Mouse (Mus musculus) MEL (cell line): Measurements from ENCODE around the gene Acoxl. TPM values are rescaled to one million over a fixed set of nuclear protein-coding genes. Genes with fewer than 3 reads are reported as not detected.

Source experiments
- DNase-seq: peaks from one replicate; pipeline ENCODE4 v3.0.0; 2011; ENCODE audit warnings: low read depth, low spot score
- H3K27ac ChIP-seq: 2 replicates; pipeline ENCODE4 v1.5.1; 2012; ENCODE audit warnings: low read depth, mild to moderate bottlenecking, control low read depth, low read length, moderate library complexity; ENCODE audit not compliant: control insufficient read depth
- H3K27me3 ChIP-seq, 2 experiments: fragments of 150-350 bp in 1 of 2; sonication (generic) in 1 of 2; 2 replicates each; pipeline ENCODE4 v1.6.1; 2012; ENCODE audit warnings: low read length in 2 of 2, mild to moderate bottlenecking in 2 of 2, improper control_type of control experiment in 1 of 2, moderate library complexity in 1 of 2; ENCODE audit not compliant: insufficient read depth in 2 of 2, control insufficient read depth in 1 of 2
- H3K36me3 ChIP-seq, 2 experiments: 2 replicates each; pipeline ENCODE4 v1.6.1; 2012 to 2014; ENCODE audit warnings: low read length in 2 of 2, improper control_type of control experiment in 1 of 2, inconsistent platforms in 1 of 2, mild to moderate bottlenecking in 1 of 2; ENCODE audit not compliant: insufficient read depth in 2 of 2, control insufficient read depth in 1 of 2
- H3K4me1 ChIP-seq, 2 experiments: fragments of 150-350 bp in 1 of 2; sonication (generic) in 1 of 2; 2 replicates each; pipeline ENCODE4 v1.6.1; 2012; ENCODE audit warnings: low read length in 2 of 2, improper control_type of control experiment in 1 of 2, mild to moderate bottlenecking in 1 of 2; ENCODE audit not compliant: insufficient read depth in 2 of 2, control insufficient read depth in 1 of 2
- H3K4me3 ChIP-seq, 2 experiments: fragments of 150-350 bp in 1 of 2; sonication (generic) in 1 of 2; 2 replicates each; pipeline ENCODE4 v1.5.1; 2012; ENCODE audit warnings: low read depth in 2 of 2, low read length in 2 of 2, mild to moderate bottlenecking in 2 of 2, moderate library complexity in 2 of 2, control low read depth in 1 of 2, improper control_type of control experiment in 1 of 2; ENCODE audit not compliant: control insufficient read depth in 1 of 2, insufficient read depth in 1 of 2
- H3K79me2 ChIP-seq: 2 replicates; pipeline ENCODE4 v1.6.1; 2012; ENCODE audit warnings: mild to moderate bottlenecking, low read length, moderate library complexity; ENCODE audit not compliant: control insufficient read depth, poor library complexity, insufficient read depth
- H3K9ac ChIP-seq: 2 replicates; pipeline ENCODE4 v1.6.1; 2012; ENCODE audit warnings: low read depth, mild to moderate bottlenecking, control low read depth, low read length, moderate library complexity; ENCODE audit not compliant: control insufficient read depth, poor library complexity, severe bottlenecking
- H3K9me3 ChIP-seq: fragments of 150-350 bp; sonication (generic); replicated peaks from 2 replicates; pipeline ENCODE4 v1.6.1; 2012; ENCODE audit warnings: mild to moderate bottlenecking, low read length, improper control_type of control experiment, moderate library complexity; ENCODE audit not compliant: insufficient read depth
- BHLHE40 ChIP-seq: IDR thresholded peaks from 2 replicates; pipeline ENCODE4 v1.6.1; 2012; ENCODE audit warnings: low read depth, mild to moderate bottlenecking, inconsistent platforms, low read length, improper control_type of control experiment, borderline replicate concordance
- CHD1 ChIP-seq: IDR thresholded peaks from 2 replicates; pipeline ENCODE4 v1.6.1; 2012; ENCODE audit warnings: low read depth, mild to moderate bottlenecking, inconsistent platforms, low read length, improper control_type of control experiment
- CHD2 ChIP-seq: IDR thresholded peaks from 2 replicates; pipeline ENCODE4 v1.6.1; 2011; ENCODE audit warnings: low read length, improper control_type of control experiment
- CTCF ChIP-seq, 3 experiments: IDR thresholded peaks in 2 of 3; conservative IDR thresholded peaks in 1 of 3; 2 replicates each; pipeline ENCODE4 v1.5.1; 2011 to 2012; ENCODE audit warnings: low read length in 3 of 3, low read depth in 2 of 3, mild to moderate bottlenecking in 2 of 3, improper control_type of control experiment in 1 of 3, inconsistent platforms in 1 of 3, mixed read lengths in 1 of 3, moderate library complexity in 1 of 3; ENCODE audit not compliant: control insufficient read depth in 1 of 3, insufficient read depth in 1 of 3, poor library complexity in 1 of 3, severe bottlenecking in 1 of 3
- E2F4 ChIP-seq: IDR thresholded peaks from 2 replicates; pipeline ENCODE4 v1.6.1; 2011; ENCODE audit warnings: low read depth, low read length, improper control_type of control experiment, borderline replicate concordance
- ELF1 ChIP-seq: IDR thresholded peaks from 2 replicates; pipeline ENCODE4 v1.6.1; 2014; ENCODE audit warnings: low read depth, mild to moderate bottlenecking, inconsistent platforms, low read length, improper control_type of control experiment, moderate library complexity
- EP300 ChIP-seq, 2 experiments: IDR thresholded peaks; 2 replicates each; pipeline ENCODE4 v1.6.1; 2011; ENCODE audit warnings: improper control_type of control experiment in 2 of 2, low read length in 2 of 2, low read depth in 1 of 2, mild to moderate bottlenecking in 1 of 2
- ETS1 ChIP-seq: IDR thresholded peaks from 2 replicates; pipeline ENCODE4 v1.6.1; 2012; ENCODE audit warnings: low read depth, mild to moderate bottlenecking, inconsistent platforms, low read length, improper control_type of control experiment, moderate library complexity
- GABPA ChIP-seq: IDR thresholded peaks from 2 replicates; pipeline ENCODE4 v1.6.1; 2012; ENCODE audit warnings: low read depth, mild to moderate bottlenecking, inconsistent platforms, low read length, improper control_type of control experiment, moderate library complexity
- GATA1 ChIP-seq: IDR thresholded peaks from 2 replicates; pipeline ENCODE4 v1.6.1; 2011; ENCODE audit warnings: low read depth, low read length, improper control_type of control experiment
- HCFC1 ChIP-seq: IDR thresholded peaks from 2 replicates; pipeline ENCODE4 v1.6.1; 2012; ENCODE audit warnings: low read depth, mild to moderate bottlenecking, inconsistent platforms, low read length, improper control_type of control experiment, moderate library complexity
- KAT2A ChIP-seq: conservative IDR thresholded peaks from 2 replicates; pipeline ENCODE4 v1.6.1; 2012; ENCODE audit warnings: low read depth, low read length, improper control_type of control experiment, inconsistent platforms
- MAFK ChIP-seq: IDR thresholded peaks from 2 replicates; pipeline ENCODE4 v1.6.1; 2011; ENCODE audit warnings: low read depth, mild to moderate bottlenecking, low read length, improper control_type of control experiment, borderline replicate concordance
- MAX ChIP-seq: IDR thresholded peaks from 2 replicates; pipeline ENCODE4 v1.6.1; 2011; ENCODE audit warnings: low read length, improper control_type of control experiment
- MAZ ChIP-seq: IDR thresholded peaks from 2 replicates; pipeline ENCODE4 v1.6.1; 2012; ENCODE audit warnings: low read depth, mild to moderate bottlenecking, inconsistent platforms, low read length, improper control_type of control experiment
- MXI1 ChIP-seq: IDR thresholded peaks from 2 replicates; pipeline ENCODE4 v1.6.1; 2011; ENCODE audit warnings: mild to moderate bottlenecking, low read depth, low read length, improper control_type of control experiment
- MYB ChIP-seq: IDR thresholded peaks from 2 replicates; pipeline ENCODE4 v1.6.1; 2011; ENCODE audit warnings: mild to moderate bottlenecking, low read depth, low read length, improper control_type of control experiment
- MYC ChIP-seq: IDR thresholded peaks from 2 replicates; pipeline ENCODE4 v1.6.1; 2011; ENCODE audit warnings: low read depth, mild to moderate bottlenecking, low read length, improper control_type of control experiment, moderate library complexity
- NELFE ChIP-seq: IDR thresholded peaks from 2 replicates; pipeline ENCODE4 v1.6.1; 2011; ENCODE audit warnings: low read depth, low read length, improper control_type of control experiment
- NRF1 ChIP-seq: IDR thresholded peaks from 2 replicates; pipeline ENCODE4 v1.6.1; 2014; ENCODE audit warnings: low read depth, mild to moderate bottlenecking, inconsistent platforms, low read length, improper control_type of control experiment, moderate library complexity; ENCODE audit not compliant: poor library complexity, insufficient read depth, severe bottlenecking
- POLR2A ChIP-seq, 2 experiments: IDR thresholded peaks; 2 replicates each; pipeline ENCODE4 v1.6.1; 2011 to 2012; ENCODE audit warnings: low read length in 2 of 2, mild to moderate bottlenecking in 2 of 2, control low read depth in 1 of 2, improper control_type of control experiment in 1 of 2, low read depth in 1 of 2, moderate library complexity in 1 of 2; ENCODE audit not compliant: control insufficient read depth in 1 of 2, insufficient read depth in 1 of 2, poor library complexity in 1 of 2
- POLR2AphosphoS2 ChIP-seq: IDR thresholded peaks from 2 replicates; pipeline ENCODE4 v1.6.1; 2011; ENCODE audit warnings: low read length, improper control_type of control experiment
- POLR2AphosphoS5 ChIP-seq: IDR thresholded peaks from 2 replicates; pipeline ENCODE4 v1.6.1; 2012; ENCODE audit warnings: low read depth, borderline replicate concordance, mild to moderate bottlenecking, inconsistent platforms, low read length, moderate library complexity, mixed read lengths
- RAD21 ChIP-seq: IDR thresholded peaks from 2 replicates; pipeline ENCODE4 v1.6.1; 2011; ENCODE audit warnings: mild to moderate bottlenecking, low read depth, low read length, improper control_type of control experiment
- RCOR1 ChIP-seq: IDR thresholded peaks from 2 replicates; pipeline ENCODE4 v1.6.1; 2012; ENCODE audit warnings: low read depth, mild to moderate bottlenecking, inconsistent platforms, low read length, improper control_type of control experiment
- SIN3A ChIP-seq: IDR thresholded peaks from 2 replicates; pipeline ENCODE4 v1.6.1; 2012; ENCODE audit warnings: low read length, improper control_type of control experiment, inconsistent platforms
- SMC3 ChIP-seq: IDR thresholded peaks from 2 replicates; pipeline ENCODE4 v1.6.1; 2011; ENCODE audit warnings: low read depth, low read length, improper control_type of control experiment
- TAL1 ChIP-seq: IDR thresholded peaks from 2 replicates; pipeline ENCODE4 v1.6.1; 2012; ENCODE audit warnings: mild to moderate bottlenecking, inconsistent platforms, low read length, moderate library complexity, mixed read lengths
- TBP ChIP-seq: IDR thresholded peaks from 2 replicates; pipeline ENCODE4 v1.8.0; 2011; ENCODE audit warnings: low read depth, low read length, improper control_type of control experiment
- UBTF ChIP-seq: IDR thresholded peaks from 2 replicates; pipeline ENCODE4 v1.6.1; 2012; ENCODE audit warnings: low read depth, mild to moderate bottlenecking, inconsistent platforms, low read length, improper control_type of control experiment, moderate library complexity, borderline replicate concordance; ENCODE audit not compliant: insufficient read depth
- USF1 ChIP-seq: IDR thresholded peaks from 2 replicates; pipeline ENCODE4 v1.6.1; 2014; ENCODE audit warnings: low read depth, mild to moderate bottlenecking, inconsistent platforms, low read length, improper control_type of control experiment, moderate library complexity
- USF2 ChIP-seq, 2 experiments: IDR thresholded peaks; 2 replicates each; pipeline ENCODE4 v1.6.1; 2011 to 2012; ENCODE audit warnings: improper control_type of control experiment in 2 of 2, low read length in 2 of 2, borderline replicate concordance in 1 of 2, inconsistent platforms in 1 of 2, low read depth in 1 of 2, mild to moderate bottlenecking in 1 of 2; ENCODE audit not compliant: insufficient read depth in 1 of 2
- ZC3H11A ChIP-seq: IDR thresholded peaks from 2 replicates; pipeline ENCODE4 v1.6.1; 2012; ENCODE audit warnings: low read depth, mild to moderate bottlenecking, inconsistent platforms, low read length, improper control_type of control experiment
- ZMIZ1 ChIP-seq: IDR thresholded peaks from 2 replicates; pipeline ENCODE4 v1.6.1; 2012; ENCODE audit warnings: low read depth, mild to moderate bottlenecking, inconsistent platforms, low read length, improper control_type of control experiment, moderate library complexity
- ZNF384 ChIP-seq: IDR thresholded peaks from 2 replicates; pipeline ENCODE4 v1.6.1; 2012; ENCODE audit warnings: low read depth, mild to moderate bottlenecking, inconsistent platforms, low read length, improper control_type of control experiment
- polyA plus RNA-seq, 2 experiments: library from polyadenylated mRNA; stranded (reverse) in 1 of 2; unstranded in 1 of 2; fragments of >175 nt in 1 of 2; fragments of >200 nt in 1 of 2; gene quantifications; 2 replicates each; pipeline versions ENCODE4 v1.2.1 to v1.2.4; 2012; ENCODE audit warnings: low replicate concordance in 2 of 2, low read depth in 1 of 2; ENCODE audit not compliant: insufficient read length in 2 of 2, insufficient read depth in 1 of 2, missing spikeins in 1 of 2
- total RNA-seq: library from RNA; depleted of rRNA; stranded (reverse); fragments of 300-350 nt; gene quantifications from 2 replicates; pipeline ENCODE4 v1.2.3, GENCODE M21; 2012

Acoxl gene
- total and polyA plus RNA-seq, 3 experiments: 0.31 to 0.39 TPM; not detected in 1

GRCm38 (mm10) chr2:128060213-128060612 lies 221.5 kb downstream of the Acoxl start (continued):
- TF ChIP-seq MAZ (no peak), SIN3A (no peak)

GRCm38 (mm10) chr2:128060680-128061287 lies 222.1 kb downstream of the Acoxl start:
- H3K4me3 ChIP-seq: peak overlapping the region in 1 of 2 experiments; percentile 21; a peak in 2 of 4 replicates
- H3K4me1 ChIP-seq: peaks cover 8 to 33% of the 10 kb centered on the region in 2 experiments
- no peaks in the 10 kb centered on the region for H3K79me2 ChIP-seq
- peak overlapping the region; percentile 88 for H3K27ac ChIP-seq
- no peaks in the 10 kb centered on the region for H3K27me3 ChIP-seq
- H3K9me3 ChIP-seq: no peaks in the 10 kb centered on the region
- H3K36me3 ChIP-seq: peaks cover 0 to 25% of the 10 kb centered on the region in 2 experiments; a peak in 2 of 4 replicates
- peak; percentile 78 for DNase-seq
- peak overlapping the region; percentile 33 for H3K9ac ChIP-seq
- no peak for TF ChIP-seq E2F4
- TF ChIP-seq GABPA: no peak
- no peak for TF ChIP-seq POLR2A (IDR thresholded peaks at IDR 0.05; ENCODE audit: control insufficient read depth in 1 of 2, insufficient read depth in 1 of 2, low read depth in 1 of 2, low read length in 2 of 2, poor library complexity in 1 of 2)
- no peak for TF ChIP-seq USF2 (IDR thresholded peaks at IDR 0.05; ENCODE audit: borderline replicate concordance in 1 of 2, insufficient read depth in 1 of 2, low read depth in 1 of 2, low read length in 2 of 2)
- no peak for TF ChIP-seq TBP
- no peak for TF ChIP-seq NELFE
- peak; percentile 84 for TF ChIP-seq ETS1
- TF ChIP-seq RAD21: no peak
- TF ChIP-seq ZC3H11A: no peak
- peak; percentile 82 for TF ChIP-seq EP300 (IDR thresholded peaks at IDR 0.05; ENCODE audit: low read depth in 1 of 2, low read length in 2 of 2)
- TF ChIP-seq MAX: peak; percentile 71
- no peak for TF ChIP-seq MAFK
- peak; percentile 39; the same call in 1 of the 2 replicates for TF ChIP-seq MXI1
- TF ChIP-seq RCOR1: peak; percentile 69
- peak; percentile 66 for TF ChIP-seq SIN3A
- TF ChIP-seq TAL1: no peak
- TF ChIP-seq HCFC1: no peak
- peak; percentile 98 for TF ChIP-seq BHLHE40
- no peak for TF ChIP-seq POLR2AphosphoS5
- no peak for TF ChIP-seq UBTF
- TF ChIP-seq CTCF (IDR thresholded peaks at IDR 0.05 in 2 of 3, conservative IDR thresholded peaks at IDR 0.05 in 1 of 3; ENCODE audit: control insufficient read depth in 1 of 3, insufficient read depth in 1 of 3, low read depth in 2 of 3, low read length in 3 of 3, poor library complexity in 1 of 3, severe bottlenecking in 1 of 3): no peak
- TF ChIP-seq POLR2AphosphoS2: no peak
- peak; percentile 84 for TF ChIP-seq MYC
- TF ChIP-seq MAZ: 0 out of 2 replicates have a peak, but pooled peaks have one; percentile 51
- no peak for TF ChIP-seq KAT2A
- no peak for TF ChIP-seq NRF1
- TF ChIP-seq GATA1: peak; percentile 74
- TF ChIP-seq CHD2: no peak
- TF ChIP-seq MYB: no peak
- peak; percentile 65 for TF ChIP-seq USF1
- no peak for TF ChIP-seq ZMIZ1
- TF ChIP-seq ELF1: no peak
- TF ChIP-seq CHD1: no peak
- TF ChIP-seq ZNF384: peak; percentile 66
- no peak for TF ChIP-seq SMC3
